Mouse (Mus musculus) testis, adult 10 weeks (tissue): Measurements from ENCODE around the gene Cnga2. TPM values are rescaled to one million over a fixed set of nuclear protein-coding genes. Genes with fewer than 3 reads are reported as not detected.

Experiments
- polyA plus RNA-seq: library from polyadenylated mRNA; stranded (reverse); fragments of 350-450 nt; fragmentation: Illumina TruSeq; extraction: RNeasy Lipid Tissue Mini Kit (QIAGEN cat#74804); gene quantifications from one replicate; pipeline ENCODE4 v1.2.3, GENCODE M21; 2014; ENCODE audit warnings: low read depth, low replicate concordance

The Cnga2 gene
- polyA plus RNA-seq: not detected

DNA sequence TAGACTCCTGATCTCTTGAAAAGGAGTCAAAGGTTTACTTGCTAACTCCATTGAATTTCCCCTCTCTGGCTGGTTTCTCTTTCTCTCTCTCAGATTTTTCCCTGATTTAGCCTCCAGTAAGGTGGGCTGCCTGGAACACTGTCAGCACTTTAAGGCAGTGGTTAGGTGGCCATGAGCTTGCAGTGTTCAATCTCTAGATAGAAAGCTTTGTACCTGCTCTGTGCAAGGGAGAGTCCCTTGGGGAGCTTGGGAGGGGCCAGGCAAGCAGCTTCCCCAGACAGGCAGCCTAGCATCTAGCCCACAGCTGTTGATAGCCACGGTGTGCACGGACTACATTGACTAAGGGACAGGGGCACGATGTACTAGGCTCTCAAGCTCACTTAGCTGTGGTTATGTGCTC is at the start of gene Cnga2:
Cnga2 (plus strand) TSS at position 301 of the 400 bp plus-strand sequence.

DNA sequence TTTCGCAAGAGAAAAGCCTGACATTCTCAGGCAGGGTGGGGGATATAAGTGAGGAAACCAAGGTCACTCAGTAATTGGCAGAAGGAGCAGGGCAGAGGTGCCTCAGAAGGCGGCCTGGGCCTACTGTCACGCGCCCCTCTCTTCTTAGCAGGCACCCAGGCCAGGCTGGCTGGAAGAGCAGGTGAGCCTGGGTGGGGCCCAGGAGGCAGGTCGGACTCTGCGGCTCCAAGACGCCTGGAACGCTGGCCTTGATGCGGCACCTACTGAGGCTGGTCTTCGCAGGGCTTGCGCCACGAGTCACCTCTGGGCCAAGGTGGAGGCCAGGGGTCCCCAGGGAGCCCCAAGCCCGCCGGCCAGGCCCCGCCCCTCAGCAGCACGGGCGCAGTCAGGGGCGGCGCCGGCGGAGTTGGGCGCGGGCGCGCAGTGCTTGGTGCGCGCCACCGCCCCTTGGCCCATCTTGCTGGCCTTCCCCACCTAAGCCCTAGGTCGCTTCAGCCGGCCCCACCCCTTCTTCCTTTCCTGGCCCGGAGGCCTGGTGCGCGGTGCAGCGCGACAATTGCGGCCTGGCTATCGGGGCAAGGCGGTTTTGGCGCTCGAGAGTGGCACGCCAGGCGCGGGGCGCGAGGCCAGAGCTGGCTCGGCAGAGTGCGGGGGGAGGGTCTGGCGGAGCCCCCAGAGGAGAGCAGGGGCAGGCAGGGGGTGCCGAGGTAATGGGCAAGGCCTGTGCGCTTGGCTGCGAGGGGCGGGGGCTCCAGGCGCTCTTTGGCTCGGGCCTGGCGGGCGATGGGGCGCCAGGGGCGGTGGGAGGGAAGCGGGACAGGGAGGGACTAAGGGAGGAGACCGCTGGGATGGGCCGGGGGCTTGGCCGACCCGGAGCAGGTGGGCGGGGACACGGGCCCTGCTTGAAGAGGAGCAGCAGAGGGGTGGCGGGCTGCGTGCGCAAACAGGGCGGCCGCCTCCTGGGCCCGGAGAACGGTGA is 29.3 kb upstream of the Cnga2 start, which contains the start of gene Prrg3:
Prrg3 (plus strand) TSS at position 552 of the 979 bp plus-strand sequence.

DNA sequence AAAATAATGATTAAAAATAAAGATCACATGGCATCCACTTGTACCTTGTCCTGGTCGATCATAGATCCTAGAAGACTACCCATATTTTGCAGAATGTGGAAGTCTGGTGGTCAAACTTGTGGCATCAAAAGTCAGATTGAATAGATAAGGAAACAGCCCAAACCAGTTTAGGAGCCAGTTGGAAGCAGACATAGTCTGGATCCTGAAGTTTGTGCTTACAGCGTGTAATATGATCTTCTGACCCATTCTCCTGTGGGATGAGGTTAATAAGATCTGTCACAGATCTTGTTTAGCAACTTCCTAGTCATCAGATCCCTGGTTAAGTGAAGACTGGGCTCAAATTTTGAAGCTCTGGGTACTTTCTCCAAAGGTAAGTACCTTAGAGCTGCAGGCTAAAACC is 19.0 kb upstream of the Cnga2 start, which contains the start of gene Fate1:
Fate1 (plus strand) TSS at position 301 of the 400 bp plus-strand sequence.

Other genes starting within 250 kb of the Cnga2 start
- gene Vma21, start 175.9 kb upstream of the Cnga2 start, polyA plus RNA-seq: 13.9 TPM
- 211 TPM for gene Gm1141, start 70.8 kb upstream of the Cnga2 start, polyA plus RNA-seq
- 2.8 TPM for gene Prrg3, start 29.2 kb upstream of the Cnga2 start, polyA plus RNA-seq
- 0.27 TPM for gene Fate1, start 18.9 kb upstream of the Cnga2 start, polyA plus RNA-seq
- 3.6 TPM for gene Magea4, start 230.2 kb downstream of the Cnga2 start, polyA plus RNA-seq